Mouse (Mus musculus): ENCODE measurements at regions not wholly inside any gene's neighbourhood (a gene's known extent, or its start where the extent isn't known, plus 50 kb on each side); places are given as distances from the start of the nearest gene placed in this dataset.

DNA sequence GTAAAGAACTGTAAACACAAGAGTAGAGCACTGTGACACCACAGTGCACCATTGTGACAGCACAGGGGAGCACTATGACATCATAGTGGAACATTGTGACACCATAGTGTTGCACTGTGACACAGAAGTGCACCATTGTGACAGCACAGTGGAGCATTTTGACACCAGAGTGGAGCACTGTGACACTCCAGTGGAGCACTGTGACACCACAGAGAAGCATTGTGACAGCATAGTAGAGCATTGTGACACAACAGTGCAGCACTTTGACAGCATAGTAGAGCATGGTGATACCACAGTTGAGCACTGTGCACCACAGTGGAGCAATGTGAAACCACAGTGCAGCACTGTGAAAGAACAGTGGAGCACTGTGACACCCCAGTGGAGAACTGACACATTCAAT is 2750.4 kb upstream of the Gm8797 start:
- ATAC-seq (replicated peaks in 1 of 2; ENCODE audit: insufficient read depth in 1 of 2, low FRiP score in 2 of 2, low TSS enrichment in 1 of 2, low read depth in 1 of 2, poor library complexity in 2 of 2, severe bottlenecking in 2 of 2) = peak; percentile 33 to 41; a peak in 3 of 4 replicates

DNA sequence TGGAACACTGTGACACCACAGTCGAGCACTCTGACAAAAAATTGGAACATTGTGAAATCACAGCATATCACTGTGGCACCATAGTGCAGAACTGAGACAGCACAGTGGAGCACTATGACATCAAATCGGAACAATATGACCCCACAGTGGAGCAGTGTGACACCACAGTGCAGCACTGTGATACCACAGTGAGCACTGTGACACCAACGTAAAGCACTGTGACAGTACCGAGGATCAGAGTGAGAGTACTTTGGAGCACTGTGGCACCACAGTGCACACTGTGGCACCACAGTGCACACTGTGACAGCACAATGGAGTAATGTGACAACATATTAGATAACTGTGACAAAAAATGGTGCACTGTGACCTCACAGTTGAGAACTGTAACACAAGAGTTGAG is 2749.4 kb upstream of the Gm8797 start:
- ATAC-seq (replicated peaks in 1 of 2; ENCODE audit: insufficient read depth in 1 of 2, low FRiP score in 2 of 2, low TSS enrichment in 1 of 2, low read depth in 1 of 2, poor library complexity in 2 of 2, severe bottlenecking in 2 of 2) = 0 out of 4 replicates have a peak, but pooled peaks of 1 of the 2 experiments have one; percentile 26

DNA sequence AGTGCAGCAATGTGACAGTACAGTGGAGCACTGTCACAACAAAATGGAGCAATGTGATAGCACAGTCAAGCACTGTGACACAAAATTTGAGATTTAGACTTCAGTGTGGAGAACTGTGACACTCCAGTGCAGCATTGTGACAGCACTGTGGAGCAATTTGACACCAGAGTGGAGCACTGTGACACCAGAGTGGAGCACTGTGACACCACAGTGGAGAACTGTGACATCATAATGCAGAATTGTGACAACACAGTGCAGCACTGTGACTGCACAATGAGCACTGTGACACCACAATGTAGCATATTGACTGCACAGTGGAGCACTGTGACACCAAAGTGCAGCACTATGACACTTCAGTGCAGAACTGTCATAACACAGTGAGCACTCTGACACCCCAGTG is 2749.0 kb upstream of the Gm8797 start:
- peak; percentile 37 to 57; a peak in 3 of 4 replicates for ATAC-seq (replicated peaks in 1 of 2; ENCODE audit: insufficient read depth in 1 of 2, low FRiP score in 2 of 2, low TSS enrichment in 1 of 2, low read depth in 1 of 2, poor library complexity in 2 of 2, severe bottlenecking in 2 of 2)

DNA sequence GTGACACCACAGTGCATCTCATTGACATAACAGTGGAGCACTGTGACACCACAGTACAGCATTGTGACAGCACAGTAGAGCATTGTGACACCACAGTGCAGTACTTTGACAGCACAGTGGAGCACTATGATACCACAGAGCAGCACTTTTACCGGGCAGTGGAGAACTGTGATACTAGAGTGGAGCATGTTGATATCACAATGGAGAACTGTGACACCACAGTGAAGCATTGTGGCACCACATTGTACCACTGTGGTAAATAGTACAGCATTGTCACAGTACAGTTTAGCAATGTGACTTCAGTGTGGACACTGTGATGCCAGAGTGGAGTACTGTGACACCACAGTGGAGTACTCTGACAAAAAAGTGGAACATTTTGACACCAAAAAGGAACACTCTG is 2747.2 kb upstream of the Gm8797 start:
- no peak for ATAC-seq (replicated peaks in 1 of 2; ENCODE audit: insufficient read depth in 1 of 2, low FRiP score in 2 of 2, low TSS enrichment in 1 of 2, low read depth in 1 of 2, poor library complexity in 2 of 2, severe bottlenecking in 2 of 2)

DNA sequence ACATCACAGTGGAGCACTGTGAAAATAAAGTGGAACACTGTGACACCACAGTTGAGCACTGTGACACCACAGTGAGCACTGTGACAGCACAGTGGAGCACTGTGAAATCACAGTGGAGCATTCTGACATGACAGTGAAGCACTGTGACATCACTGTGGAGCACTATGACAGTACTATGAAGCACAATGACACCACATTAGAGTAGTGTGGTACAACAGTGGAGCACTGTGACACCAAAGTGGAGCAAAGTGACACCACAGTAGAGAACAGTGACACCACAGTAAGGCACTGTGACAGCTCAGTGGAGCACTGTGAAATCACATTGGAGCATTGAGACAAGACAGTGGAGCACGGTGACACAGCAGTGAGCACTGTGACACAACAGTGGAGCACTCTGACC is 2739.5 kb upstream of the Gm8797 start:
- no peak for ATAC-seq (replicated peaks in 1 of 2; ENCODE audit: insufficient read depth in 1 of 2, low FRiP score in 2 of 2, low TSS enrichment in 1 of 2, low read depth in 1 of 2, poor library complexity in 2 of 2, severe bottlenecking in 2 of 2)

DNA sequence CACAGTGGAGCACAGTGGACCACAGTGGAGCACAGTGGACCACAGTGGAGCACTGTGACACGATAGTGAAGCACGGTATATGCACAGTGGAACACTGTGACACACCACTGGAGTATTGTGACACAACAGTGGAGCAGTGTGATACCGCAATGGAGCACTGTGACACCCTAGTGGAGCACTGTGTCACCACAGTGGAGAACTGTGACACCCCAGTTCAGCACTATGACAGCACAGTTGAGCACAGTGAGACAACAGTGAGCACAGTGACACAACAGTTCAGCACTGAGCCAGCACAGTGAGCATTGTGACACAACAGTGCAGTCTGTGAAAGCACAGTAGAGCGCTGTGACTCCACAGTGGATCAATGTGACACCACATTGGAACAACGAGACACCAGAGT is 2737.7 kb upstream of the Gm8797 start:
- ATAC-seq (replicated peaks in 1 of 2; ENCODE audit: insufficient read depth in 1 of 2, low FRiP score in 2 of 2, low TSS enrichment in 1 of 2, low read depth in 1 of 2, poor library complexity in 2 of 2, severe bottlenecking in 2 of 2) = no peak

DNA sequence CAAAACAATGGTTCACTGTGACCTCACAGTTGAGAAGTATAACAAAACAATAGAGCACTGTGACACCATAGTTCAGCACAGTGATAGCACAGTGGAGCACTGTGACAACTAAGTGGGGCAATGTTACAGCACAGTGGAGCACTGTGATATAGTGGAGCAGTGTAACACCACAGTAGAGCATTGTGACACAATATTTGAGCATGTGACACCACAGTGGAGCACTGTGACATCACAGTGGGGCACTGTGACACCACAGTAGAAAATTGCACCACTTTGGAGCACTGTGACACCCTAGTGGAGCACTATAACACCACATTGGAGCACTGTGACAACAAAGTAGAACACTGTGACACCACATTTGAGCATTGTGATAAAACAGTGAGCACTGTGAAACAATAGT is 2735.6 kb upstream of the Gm8797 start:
- peak; percentile 46 to 51; a peak in 2 of 4 replicates for ATAC-seq (replicated peaks in 1 of 2; ENCODE audit: insufficient read depth in 1 of 2, low FRiP score in 2 of 2, low TSS enrichment in 1 of 2, low read depth in 1 of 2, poor library complexity in 2 of 2, severe bottlenecking in 2 of 2)

DNA sequence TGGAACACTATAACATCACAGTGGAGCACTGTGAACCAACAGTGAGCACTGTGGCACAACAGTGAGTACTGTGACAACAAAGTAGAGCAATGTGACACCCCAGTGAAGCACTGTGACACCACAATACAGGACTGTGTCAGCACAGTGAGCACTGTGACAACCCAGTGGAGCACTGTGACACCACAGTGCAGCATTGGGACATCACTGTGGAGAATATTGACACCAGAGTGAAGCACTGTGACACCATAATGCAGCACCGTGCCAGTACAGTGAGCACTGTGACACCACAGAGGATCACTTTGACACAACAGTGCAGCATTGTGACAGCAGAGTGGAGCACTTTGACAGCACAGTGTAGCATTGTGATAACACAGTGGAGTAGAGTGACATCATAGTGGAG is 2734.0 kb upstream of the Gm8797 start:
- ATAC-seq (replicated peaks in 1 of 2; ENCODE audit: insufficient read depth in 1 of 2, low FRiP score in 2 of 2, low TSS enrichment in 1 of 2, low read depth in 1 of 2, poor library complexity in 2 of 2, severe bottlenecking in 2 of 2) = no peak

DNA sequence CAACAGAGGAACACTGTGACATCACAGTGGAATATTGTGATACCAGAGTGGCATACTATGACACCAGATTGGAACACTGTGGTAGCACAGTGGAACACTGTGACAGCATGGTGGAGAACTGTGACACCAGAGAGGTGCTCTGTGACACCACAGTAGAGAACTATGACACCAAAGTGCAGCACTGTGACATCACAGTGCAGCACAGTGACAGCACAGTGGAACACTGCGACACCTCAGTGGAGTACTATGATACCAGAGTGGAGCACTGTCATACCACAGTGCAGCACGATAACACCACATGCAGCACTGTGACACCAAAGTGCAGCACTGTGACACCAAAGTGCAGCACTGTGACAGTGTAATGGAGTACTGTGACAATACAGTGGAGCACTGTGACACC is 2717.8 kb upstream of the Gm8797 start:
- ATAC-seq (replicated peaks in 1 of 2; ENCODE audit: insufficient read depth in 1 of 2, low FRiP score in 2 of 2, low TSS enrichment in 1 of 2, low read depth in 1 of 2, poor library complexity in 2 of 2, severe bottlenecking in 2 of 2) = no peak

Data from hematopoietic stem cell, adult 5-6 weeks (primary cell).